15 mouse cellular contexts compared by ENCODE assay signal in the genomic region with DNA sequence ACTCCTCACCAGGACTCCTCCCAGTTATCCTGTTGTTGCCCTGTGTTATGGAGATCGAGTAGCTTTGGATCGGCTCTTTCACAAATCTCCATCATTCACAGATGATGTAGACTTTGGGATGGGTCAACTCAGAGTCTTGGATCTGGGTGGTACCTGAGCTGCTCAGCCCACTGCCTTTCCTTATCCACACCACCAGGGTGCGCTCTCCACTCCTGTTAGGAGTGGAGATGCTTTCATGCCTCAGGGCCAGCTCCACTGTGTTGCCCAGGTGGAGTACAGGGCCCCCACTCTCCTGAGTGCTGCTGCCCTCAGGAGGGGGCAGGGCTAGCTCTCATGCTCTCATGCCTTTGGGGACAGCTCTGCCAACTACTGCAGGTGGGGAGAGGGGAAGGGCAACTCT. TPM values are rescaled to one million over a fixed set of nuclear protein-coding genes. Genes with fewer than 3 reads are reported as not detected.
DNase-seq lines count a peak whose midpoint lies in the region; ATAC-seq and TF ChIP-seq lines count a peak whose summit lies in the region.
"Had no signal": no experiment of that assay in that cellular context is flagged by ENCODE, and none has a peak within 500 bp of the region (broad histone marks: within the 10 kb centered on the region; RNA-seq: fewer than 3 reads in every experiment).

No protein-coding gene starts in this region.

- H3K27ac ChIP-seq in liver, adult 2 months (replicated peaks; ENCODE audit: insufficient read depth, low read depth, low read length), result no peak overlapping the region
- no peak overlapping the region for H3K27ac ChIP-seq in heart, embryonic 12.5 days (ENCODE audit: poor library complexity, severe bottlenecking)
- H3K27ac ChIP-seq: heart, embryonic 13.5 days; hindbrain, embryonic 13.5 days; kidney, embryonic 15.5 days; limb, embryonic 15.5 days; midbrain, embryonic 15.5 days; neural tube, embryonic 15.5 days had no signal

- peaks cover 11% of the 10 kb centered on the region for H3K9me3 ChIP-seq in heart, embryonic 12.5 days (replicated peaks)
- H3K9me3 ChIP-seq: heart, embryonic 13.5 days; hindbrain, embryonic 13.5 days; kidney, embryonic 15.5 days; limb, embryonic 15.5 days; midbrain, embryonic 15.5 days; neural tube, embryonic 15.5 days had no signal

- no peak overlapping the region for H3K4me2 ChIP-seq in heart, embryonic 12.5 days
- H3K4me2 ChIP-seq: heart, embryonic 13.5 days; hindbrain, embryonic 13.5 days; kidney, embryonic 15.5 days; limb, embryonic 15.5 days; midbrain, embryonic 15.5 days; neural tube, embryonic 15.5 days had no signal

- H3K4me3 ChIP-seq in liver, adult 2 months (ENCODE audit: insufficient read depth, low read depth, low read length), result no peak overlapping the region
- no peak overlapping the region for H3K4me3 ChIP-seq in heart, embryonic 12.5 days
- H3K4me3 ChIP-seq: heart, embryonic 13.5 days; hindbrain, embryonic 13.5 days; kidney, embryonic 15.5 days; limb, embryonic 15.5 days; midbrain, embryonic 15.5 days; neural tube, embryonic 15.5 days had no signal

- no peaks in the 10 kb centered on the region for H3K27me3 ChIP-seq in liver, adult 2 months (ENCODE audit: control insufficient read depth, insufficient read depth, low read length)
- no peaks in the 10 kb centered on the region for H3K27me3 ChIP-seq in heart, embryonic 12.5 days (replicated peaks)
- H3K27me3 ChIP-seq: heart, embryonic 13.5 days; kidney, embryonic 15.5 days; limb, embryonic 15.5 days; midbrain, embryonic 15.5 days had no signal

- TF ChIP-seq CTCF in liver, adult 2 months (IDR thresholded peaks at IDR 0.05; ENCODE audit: low read depth, low read length), result peak; percentile 54

- 68% methylated on average over 3 of the region's 3 CpGs for WGBS in liver, adult 2 months
- 85% methylated on average over 3 of the region's 3 CpGs for WGBS in heart, embryonic 12.5 days

- H3K36me3 ChIP-seq in liver, adult 2 months (ENCODE audit: control insufficient read depth, insufficient read depth, low read length), result no peaks in the 10 kb centered on the region
- no peaks in the 10 kb centered on the region for H3K36me3 ChIP-seq in heart, embryonic 12.5 days
- H3K36me3 ChIP-seq: heart, embryonic 13.5 days; hindbrain, embryonic 13.5 days; kidney, embryonic 15.5 days; limb, embryonic 15.5 days; midbrain, embryonic 15.5 days; neural tube, embryonic 15.5 days had no signal

- DNase-seq in CD4-positive, CD25-positive, alpha-beta regulatory T cell, adult 2 months (ENCODE audit: low read depth, low spot score), result peak; percentile 39
- DNase-seq in liver, adult 2 months (ENCODE audit: extremely low read depth, low read depth, low spot score), result no peak
- no peak for DNase-seq in liver
- peak; percentile 25 for DNase-seq in thymus, postnatal 14 days
- no peak for DNase-seq in thymus, postnatal 10 days (ENCODE audit: low spot score in 2 of 2)
- DNase-seq in frontal cortex, postnatal 14 days (ENCODE audit: low spot score in 2 of 2), result no peak
- DNase-seq: cerebellum, postnatal 25 days had no signal

- no peak overlapping the region for H3K9ac ChIP-seq in liver, adult 2 months (ENCODE audit: low read depth, low read length)
- H3K9ac ChIP-seq in heart, embryonic 12.5 days, result no peak overlapping the region
- H3K9ac ChIP-seq: heart, embryonic 13.5 days; hindbrain, embryonic 13.5 days; kidney, embryonic 15.5 days; limb, embryonic 15.5 days; midbrain, embryonic 15.5 days; neural tube, embryonic 15.5 days had no signal

- ATAC-seq in CD4-positive, CD25-positive, alpha-beta regulatory T cell, adult 4 months, result no peak
- no peak for ATAC-seq in heart, embryonic 12.5 days (ENCODE audit: insufficient number of reproducible peaks, low FRiP score)
- ATAC-seq: midbrain, embryonic 15.5 days had no signal

- H3K79me2 ChIP-seq in liver, adult 2 months (ENCODE audit: control insufficient read depth, insufficient read depth, low read length), result no peaks in the 10 kb centered on the region

- no peak for TF ChIP-seq POLR2A in liver, adult 2 months (IDR thresholded peaks at IDR 0.05; ENCODE audit: extremely low read depth, insufficient read depth, low read length)

- no peaks in the 10 kb centered on the region for H3K4me1 ChIP-seq in liver, adult 2 months (ENCODE audit: control insufficient read depth, insufficient read depth, low read length)
- no peaks in the 10 kb centered on the region for H3K4me1 ChIP-seq in heart, embryonic 12.5 days (replicated peaks)
- H3K4me1 ChIP-seq: heart, embryonic 13.5 days; limb, embryonic 15.5 days; midbrain, embryonic 15.5 days; neural tube, embryonic 15.5 days had no signal

RNA-seq across cellular contexts. Expression of a gene that starts 40.9 kb away (rescaled TPM):
- under 1 TPM in 1 of 2 experiments, not detected in 1; 0.18 TPM for polyA plus RNA-seq in CD4-positive, CD25-positive, alpha-beta regulatory T cell, adult 4 months (2017; shearing (Covaris generic))
- total RNA-seq in liver, adult 2 months (2014; rRNA removed), result 17.0 and 22.3 TPM in 2 replicates
- polyA plus RNA-seq in liver, adult 2 months (2012; rRNA removed), result 6.3 and 10.3 TPM in 2 replicates
- 7.0 and 7.8 TPM in 2 replicates for polyA plus RNA-seq in heart, embryonic 12.5 days (2016; fragmentation: Nextera tagmentation; extraction: Ambion mirVana)

Comparison
In these comparisons a context has a peak if more than half of its experiments do, and no peak if none do; other contexts are left out.
1. DNase-seq: peak in CD4-positive, CD25-positive, alpha-beta regulatory T cell, adult 2 months (single experiment) and thymus, postnatal 14 days (single experiment); none in liver, adult 2 months (single experiment), liver (single experiment), thymus, postnatal 10 days (0 of 2) and frontal cortex, postnatal 14 days (0 of 2).